Mouse (Mus musculus): ENCODE results near the gene Yes1. TPM values are rescaled to one million over a fixed set of nuclear protein-coding genes. Genes with fewer than 3 reads are reported as not detected.
A peak's percentile ranks its signal among the peaks of the same experiment; 100 is the strongest.
"Not testable (repeated sequence)": the region's sequence is repeated elsewhere in the genome, so short reads cannot be mapped to it uniquely, and the experiment has no call there.

The Yes1 gene
- polyA plus RNA-seq, 1 experiment from 2014 or later, result 20.6 TPM

DNA sequence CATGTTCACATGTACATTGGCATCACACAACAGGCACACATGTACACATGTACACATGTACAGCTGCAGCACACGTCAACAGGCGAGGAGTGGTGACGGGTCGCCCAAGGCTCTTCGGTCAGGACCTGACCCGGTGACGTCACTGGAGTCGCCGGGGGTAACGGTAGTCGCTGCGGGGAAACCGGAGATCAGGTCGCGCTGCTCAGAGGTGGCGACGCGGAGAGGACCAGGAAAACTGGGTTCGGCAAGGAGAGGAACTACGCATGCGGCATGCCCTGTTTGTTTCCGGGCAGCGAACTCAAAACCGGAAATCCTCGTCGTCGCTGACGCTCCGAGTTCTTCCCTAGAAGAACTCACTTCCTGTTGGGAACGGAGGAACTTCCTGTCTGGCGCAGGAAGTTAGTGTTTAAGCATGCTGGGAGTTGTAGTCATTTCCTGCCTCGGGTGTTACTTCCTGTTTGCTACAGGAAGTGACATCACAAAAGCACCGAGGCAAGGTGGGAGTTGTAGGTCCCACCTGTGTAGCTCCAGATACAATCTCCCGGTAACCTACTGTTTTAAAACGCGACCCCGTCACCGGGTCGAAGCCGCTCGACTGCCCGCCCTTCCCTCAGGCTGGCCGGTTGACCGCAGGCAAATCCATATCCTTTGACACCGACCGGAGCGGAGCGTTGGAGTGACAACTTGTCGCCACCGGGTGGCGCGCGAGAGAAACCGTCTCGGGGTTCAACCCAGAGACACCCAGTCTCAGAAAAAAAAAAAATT, 102.9 kb downstream of the Yes1 start:
- no peaks in the 10 kb centered on the region for H3K36me3 ChIP-seq (ENCODE audit: control insufficient read depth, insufficient read depth)
- ATAC-seq, result peak; percentile 98
- 1% methylated on average over 55 of the region's 55 CpGs for WGBS

DNA sequence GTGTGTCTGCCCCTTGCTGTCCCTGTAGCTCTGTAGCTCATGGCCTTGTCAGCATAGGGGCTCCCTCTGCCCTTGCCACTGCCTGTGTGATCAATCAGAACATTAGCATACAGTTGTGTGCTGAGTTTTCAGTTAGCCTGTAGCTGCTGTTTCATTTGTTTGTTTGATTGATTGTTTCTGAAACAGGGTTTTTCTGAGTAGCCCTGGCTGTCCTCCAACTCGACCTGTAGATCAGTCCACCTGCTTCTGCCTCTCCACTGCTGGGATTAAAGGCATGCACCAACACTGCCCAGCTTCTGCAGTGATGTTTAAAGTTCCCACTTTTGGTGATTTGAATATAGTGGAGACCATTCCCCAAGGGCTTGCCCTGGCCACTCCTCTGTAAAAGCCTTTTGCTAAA, 106.8 kb downstream of the Yes1 start:
- H3K9ac ChIP-seq (replicated peaks; ENCODE audit: low read depth, low read length), result no peak overlapping the region
- no peaks in the 10 kb centered on the region for H3K27me3 ChIP-seq (replicated peaks; ENCODE audit: control insufficient read depth, insufficient read depth, low read length)
- H3K4me1 ChIP-seq (replicated peaks; ENCODE audit: control insufficient read depth, insufficient read depth, low read length), result peaks cover 5% of the 10 kb centered on the region
- H3K4me2 ChIP-seq (ENCODE audit: low read length), result no peak overlapping the region
- WGBS, result 41% methylated on average over 1 of the region's 1 CpGs
- H3K36me3 ChIP-seq (ENCODE audit: control insufficient read depth, insufficient read depth), result no peaks in the 10 kb centered on the region
- H3K4me3 ChIP-seq (replicated peaks; ENCODE audit: low read length), result no peak overlapping the region
- H3K9me3 ChIP-seq (ENCODE audit: control insufficient read depth, low read length), result no peaks in the 10 kb centered on the region
- H3K27ac ChIP-seq (ENCODE audit: low read length), result no peak overlapping the region
- no peak for ATAC-seq

More for the DNA sequence above, 102.9 kb downstream of the Yes1 start:
- H3K27me3 ChIP-seq (replicated peaks; ENCODE audit: control insufficient read depth, insufficient read depth, low read length), result no peaks in the 10 kb centered on the region
- peak overlapping the region; percentile 89 for H3K4me3 ChIP-seq (replicated peaks; ENCODE audit: low read length)
- peaks cover 8% of the 10 kb centered on the region for H3K4me1 ChIP-seq (replicated peaks; ENCODE audit: control insufficient read depth, insufficient read depth, low read length)
- H3K4me2 ChIP-seq (ENCODE audit: low read length), result peak overlapping the region; percentile 59
- peak overlapping the region; percentile 68 for H3K9ac ChIP-seq (replicated peaks; ENCODE audit: low read depth, low read length)
- H3K27ac ChIP-seq (ENCODE audit: low read length), result peak overlapping the region; percentile 94
- no peaks in the 10 kb centered on the region for H3K9me3 ChIP-seq (ENCODE audit: control insufficient read depth, low read length)

DNA sequence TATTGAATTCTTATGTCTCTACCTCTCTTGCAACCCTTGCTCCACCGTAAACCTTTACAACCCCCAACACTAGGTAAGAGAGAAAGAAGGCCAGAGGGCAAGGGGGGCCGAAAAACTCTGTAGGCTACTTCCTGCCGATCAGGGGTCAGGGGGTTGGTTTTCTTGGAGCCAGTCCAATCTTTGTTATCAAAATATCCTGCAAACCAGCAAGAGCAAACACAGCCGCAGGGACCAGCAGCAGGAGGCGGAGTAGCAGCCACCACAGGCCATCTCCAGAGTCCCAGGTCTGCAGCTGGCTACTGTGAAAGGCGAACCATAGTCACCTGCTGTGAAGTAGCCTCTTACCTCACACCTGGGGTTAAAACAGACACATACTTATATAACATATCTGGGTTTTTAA, 107.9 kb downstream of the Yes1 start:
- Histone ChIP-seq H3K36me3 (ENCODE audit: control insufficient read depth, insufficient read depth) (no peaks in the 10 kb centered on the region), H3K4me2 (ENCODE audit: low read length) (no peak overlapping the region), H3K27ac (ENCODE audit: low read length) (no peak overlapping the region), H3K4me3 (replicated peaks; ENCODE audit: low read length) (no peak overlapping the region), H3K9ac (replicated peaks; ENCODE audit: low read depth, low read length) (no peak overlapping the region), H3K27me3 (replicated peaks; ENCODE audit: control insufficient read depth, insufficient read depth, low read length) (no peaks in the 10 kb centered on the region), H3K4me1 (replicated peaks; ENCODE audit: control insufficient read depth, insufficient read depth, low read length) (no peaks in the 10 kb centered on the region), H3K9me3 (ENCODE audit: control insufficient read depth, low read length) (no peaks in the 10 kb centered on the region)
- no peak for ATAC-seq
- WGBS, result 74% methylated on average over 6 of the region's 6 CpGs

DNA sequence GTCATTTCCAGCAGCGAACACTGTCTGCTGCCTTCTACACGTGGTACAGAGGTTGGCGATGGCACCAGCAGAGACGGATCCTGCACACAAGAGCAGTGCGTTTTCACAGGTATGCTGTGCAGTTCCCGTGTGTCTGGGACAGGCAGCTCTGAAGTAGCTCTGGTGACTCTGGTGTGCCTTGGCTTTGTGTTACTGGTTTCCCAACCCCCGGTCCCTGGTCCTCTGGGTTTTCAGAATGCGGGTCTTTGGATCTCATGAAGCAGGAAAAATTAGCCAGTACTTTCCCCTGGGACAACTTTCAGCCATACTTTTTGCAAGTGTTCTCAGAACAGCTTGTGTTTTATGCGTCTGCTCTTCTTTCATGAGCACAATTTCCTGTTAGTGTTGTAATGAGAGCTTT, 109.4 kb downstream of the Yes1 start:
- Histone ChIP-seq H3K36me3 (ENCODE audit: control insufficient read depth, insufficient read depth) (no peaks in the 10 kb centered on the region), H3K9ac (replicated peaks; ENCODE audit: low read depth, low read length) (no peak overlapping the region), H3K27me3 (replicated peaks; ENCODE audit: control insufficient read depth, insufficient read depth, low read length) (no peaks in the 10 kb centered on the region), H3K4me2 (ENCODE audit: low read length) (no peak overlapping the region), H3K9me3 (ENCODE audit: control insufficient read depth, low read length) (no peaks in the 10 kb centered on the region), H3K4me1 (replicated peaks; ENCODE audit: control insufficient read depth, insufficient read depth, low read length) (no peaks in the 10 kb centered on the region), H3K4me3 (replicated peaks; ENCODE audit: low read length) (no peak overlapping the region), H3K27ac (ENCODE audit: low read length) (no peak overlapping the region)
- no peak for ATAC-seq
- WGBS, result 84% methylated on average over 9 of the region's 9 CpGs

DNA sequence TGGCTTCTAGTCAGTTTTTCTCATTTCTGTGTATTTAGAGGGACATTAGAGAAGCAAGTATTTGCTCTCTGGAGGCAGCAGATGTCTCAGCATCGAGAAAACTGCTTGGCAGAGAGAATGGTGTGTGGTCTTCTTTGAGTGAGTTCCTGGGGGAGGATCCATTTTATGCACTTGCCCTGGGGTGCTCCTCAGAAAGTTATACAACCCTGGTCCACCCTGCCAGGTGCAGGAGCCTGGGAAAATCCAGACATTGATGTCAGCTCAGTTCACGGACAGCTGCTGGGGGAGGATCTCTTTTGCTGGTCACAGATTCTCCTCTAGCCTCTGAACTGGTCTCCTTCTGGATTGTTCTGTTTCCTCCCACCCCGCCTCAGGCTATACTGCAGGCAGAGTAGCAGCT, 110.3 kb downstream of the Yes1 start:
- Histone ChIP-seq H3K4me1 (replicated peaks; ENCODE audit: control insufficient read depth, insufficient read depth, low read length) (no peaks in the 10 kb centered on the region), H3K36me3 (ENCODE audit: control insufficient read depth, insufficient read depth) (no peaks in the 10 kb centered on the region), H3K4me3 (replicated peaks; ENCODE audit: low read length) (no peak overlapping the region), H3K4me2 (ENCODE audit: low read length) (no peak overlapping the region), H3K27me3 (replicated peaks; ENCODE audit: control insufficient read depth, insufficient read depth, low read length) (no peaks in the 10 kb centered on the region), H3K9me3 (ENCODE audit: control insufficient read depth, low read length) (no peaks in the 10 kb centered on the region), H3K27ac (ENCODE audit: low read length) (no peak overlapping the region), H3K9ac (replicated peaks; ENCODE audit: low read depth, low read length) (no peak overlapping the region)
- ATAC-seq, result no peak
- WGBS, result 64% methylated on average over 3 of the region's 3 CpGs

DNA sequence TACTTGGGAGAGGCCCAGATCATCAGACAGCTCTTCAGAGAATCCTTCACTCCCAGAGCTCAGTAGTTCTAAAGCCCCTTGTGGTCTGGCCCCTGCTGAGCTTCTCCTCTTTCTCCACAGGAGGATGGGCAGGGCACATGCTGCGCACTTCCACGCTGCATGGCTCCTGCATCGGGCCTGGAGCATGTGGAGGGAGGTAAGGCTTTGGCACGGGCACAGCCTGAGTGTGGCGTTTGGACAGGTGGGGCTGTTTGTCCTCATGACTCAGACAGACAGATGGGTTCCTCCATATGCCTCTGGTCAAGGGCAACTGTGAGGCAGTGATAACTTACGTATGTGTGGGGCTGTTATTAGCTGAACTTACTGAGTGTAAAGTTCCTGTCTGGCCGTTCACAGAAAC, 111.3 kb downstream of the Yes1 start:
- no peaks in the 10 kb centered on the region for H3K4me1 ChIP-seq (replicated peaks; ENCODE audit: control insufficient read depth, insufficient read depth, low read length)
- no peak overlapping the region for H3K4me2 ChIP-seq (ENCODE audit: low read length)
- H3K9ac ChIP-seq (replicated peaks; ENCODE audit: low read depth, low read length), result no peak overlapping the region
- no peak overlapping the region for H3K27ac ChIP-seq (ENCODE audit: low read length)
- H3K9me3 ChIP-seq (ENCODE audit: control insufficient read depth, low read length), result no peaks in the 10 kb centered on the region
- no peaks in the 10 kb centered on the region for H3K36me3 ChIP-seq (ENCODE audit: control insufficient read depth, insufficient read depth)
- no peaks in the 10 kb centered on the region for H3K27me3 ChIP-seq (replicated peaks; ENCODE audit: control insufficient read depth, insufficient read depth, low read length)
- no peak overlapping the region for H3K4me3 ChIP-seq (replicated peaks; ENCODE audit: low read length)
- ATAC-seq, result no peak
- WGBS, result 74% methylated on average over 7 of the region's 7 CpGs

DNA sequence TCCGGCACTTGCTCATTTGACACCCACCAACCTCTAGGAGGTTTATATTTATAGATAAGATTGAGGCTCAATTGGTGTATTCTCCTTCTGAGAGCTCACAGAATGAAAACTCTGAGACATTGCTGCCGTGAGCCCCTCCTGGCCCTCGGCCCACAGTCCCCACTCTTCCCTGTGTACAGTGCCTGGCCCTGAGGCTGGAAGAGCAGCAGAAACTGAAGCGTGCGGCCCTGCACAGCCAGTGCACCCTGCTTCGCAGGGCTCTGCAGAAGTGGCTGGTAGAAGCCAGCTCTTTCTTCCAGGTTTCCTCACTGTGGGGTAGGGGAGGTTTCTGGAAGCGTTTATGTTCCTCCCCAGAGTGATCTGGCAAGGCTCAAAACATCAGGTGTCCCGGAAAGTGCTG, 111.7 kb downstream of the Yes1 start:
- H3K36me3 ChIP-seq (ENCODE audit: control insufficient read depth, insufficient read depth); H3K27me3 ChIP-seq (replicated peaks; ENCODE audit: control insufficient read depth, insufficient read depth, low read length); H3K27ac ChIP-seq (ENCODE audit: low read length); H3K9me3 ChIP-seq (ENCODE audit: control insufficient read depth, low read length); H3K4me2 ChIP-seq (ENCODE audit: low read length); ATAC-seq; H3K9ac ChIP-seq (replicated peaks; ENCODE audit: low read depth, low read length); H3K4me1 ChIP-seq (replicated peaks; ENCODE audit: control insufficient read depth, insufficient read depth, low read length); H3K4me3 ChIP-seq (replicated peaks; ENCODE audit: low read length): not testable (repeated sequence)
- WGBS, result 88% methylated on average over 8 of the region's 8 CpGs

DNA sequence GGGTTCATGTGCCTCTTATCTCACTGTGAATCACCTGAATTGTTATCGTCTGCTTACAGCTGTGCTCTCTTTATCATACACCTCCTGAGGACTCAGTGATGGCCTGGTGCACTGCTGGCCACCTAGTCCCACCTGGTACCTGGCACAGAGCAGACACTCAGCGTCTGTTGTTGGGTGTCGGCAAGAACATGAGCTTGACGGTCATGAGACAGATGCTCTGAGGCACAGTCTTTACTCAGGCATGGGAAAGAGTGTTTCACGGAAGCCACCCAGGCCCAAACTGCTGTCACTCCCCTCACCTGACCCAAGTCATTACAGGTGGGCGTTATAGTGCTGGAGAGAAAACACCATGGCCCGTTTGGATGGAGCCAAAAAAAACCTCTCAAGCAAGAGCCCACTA, 113.0 kb downstream of the Yes1 start:
- Histone ChIP-seq H3K27me3 (replicated peaks; ENCODE audit: control insufficient read depth, insufficient read depth, low read length) (no peaks in the 10 kb centered on the region), H3K4me2 (ENCODE audit: low read length) (no peak overlapping the region), H3K36me3 (ENCODE audit: control insufficient read depth, insufficient read depth) (no peaks in the 10 kb centered on the region), H3K9me3 (ENCODE audit: control insufficient read depth, low read length) (no peaks in the 10 kb centered on the region), H3K4me1 (replicated peaks; ENCODE audit: control insufficient read depth, insufficient read depth, low read length) (no peaks in the 10 kb centered on the region), H3K27ac (ENCODE audit: low read length) (no peak overlapping the region), H3K4me3 (replicated peaks; ENCODE audit: low read length) (no peak overlapping the region), H3K9ac (replicated peaks; ENCODE audit: low read depth, low read length) (no peak overlapping the region)
- ATAC-seq, result no peak
- WGBS, result 88% methylated on average over 7 of the region's 7 CpGs

DNA sequence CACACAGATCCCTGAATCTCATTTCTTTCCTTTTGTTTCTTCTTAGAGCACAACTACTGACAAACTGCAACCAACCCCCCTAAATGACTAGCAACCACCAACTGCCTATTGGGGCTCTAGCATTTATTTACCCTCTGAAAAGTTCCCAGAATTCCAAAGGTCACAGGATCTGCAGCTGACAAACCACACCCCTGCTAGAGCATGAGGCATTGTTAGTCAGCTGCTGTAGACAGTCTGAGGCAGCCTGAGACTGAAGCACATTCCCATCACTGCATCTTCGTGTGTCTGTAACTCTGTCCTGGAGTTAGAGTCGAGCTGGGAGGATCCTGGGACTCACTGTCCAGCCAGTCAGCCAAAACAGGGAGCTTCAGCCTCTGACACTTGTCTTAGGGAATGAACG, 114.4 kb downstream of the Yes1 start:
- not testable (repeated sequence) for H3K9ac ChIP-seq (replicated peaks; ENCODE audit: low read depth, low read length); H3K4me1 ChIP-seq (replicated peaks; ENCODE audit: control insufficient read depth, insufficient read depth, low read length); H3K9me3 ChIP-seq (ENCODE audit: control insufficient read depth, low read length); H3K4me2 ChIP-seq (ENCODE audit: low read length); H3K27ac ChIP-seq (ENCODE audit: low read length); H3K27me3 ChIP-seq (replicated peaks; ENCODE audit: control insufficient read depth, insufficient read depth, low read length); H3K36me3 ChIP-seq (ENCODE audit: control insufficient read depth, insufficient read depth); H3K4me3 ChIP-seq (replicated peaks; ENCODE audit: low read length); ATAC-seq
- 80% methylated on average over 3 of the region's 3 CpGs for WGBS

DNA sequence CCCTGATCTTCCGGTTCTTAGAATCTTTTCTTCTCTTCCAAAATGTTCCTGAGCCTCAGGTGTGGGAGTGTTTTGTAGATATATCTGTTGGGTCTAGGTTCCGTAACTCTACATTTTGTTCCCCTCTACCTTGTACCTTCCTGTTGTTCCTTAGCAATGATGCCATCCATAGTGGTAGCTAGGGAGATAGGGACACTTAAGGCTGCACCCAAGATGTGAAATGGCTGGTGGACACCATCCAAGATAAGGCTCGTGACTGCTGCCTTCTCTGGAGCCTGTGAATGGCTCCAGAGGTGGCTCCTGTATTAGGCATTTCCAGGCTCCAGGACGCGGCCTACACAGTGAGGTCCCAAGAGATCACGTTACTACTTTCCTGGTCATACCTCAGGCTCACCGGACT, 117.3 kb downstream of the Yes1 start:
- WGBS, result 92% methylated on average over 7 of the region's 7 CpGs
- no peak for ATAC-seq
- H3K4me3 ChIP-seq (replicated peaks; ENCODE audit: low read length), result no peak overlapping the region
- no peak overlapping the region for H3K9ac ChIP-seq (replicated peaks; ENCODE audit: low read depth, low read length)
- no peak overlapping the region for H3K4me2 ChIP-seq (ENCODE audit: low read length)
- H3K4me1 ChIP-seq (replicated peaks; ENCODE audit: control insufficient read depth, insufficient read depth, low read length), result no peaks in the 10 kb centered on the region
- H3K9me3 ChIP-seq (ENCODE audit: control insufficient read depth, low read length), result no peaks in the 10 kb centered on the region
- H3K27ac ChIP-seq (ENCODE audit: low read length), result no peak overlapping the region
- no peaks in the 10 kb centered on the region for H3K27me3 ChIP-seq (replicated peaks; ENCODE audit: control insufficient read depth, insufficient read depth, low read length)
- no peaks in the 10 kb centered on the region for H3K36me3 ChIP-seq (ENCODE audit: control insufficient read depth, insufficient read depth)

Data from forebrain, embryonic 16.5 days (tissue).